Mouse (Mus musculus): ENCODE results near the gene Gm42742.

The Gm42742 gene

GRCm38 (mm10) chr7:127020901-127021562 lies at the start of gene Gm42742, which contains the start of gene Prrt2:
TSS of gene Gm42742 (minus strand) at chr7:127021097.
TSS of gene Prrt2 (minus strand) at chr7:127021211.
- peak; percentile 67 to 70 for DNase-seq (ENCODE audit: low spot score in 2 of 2)

GRCm38 (mm10) chr7:127066317-127066716 lies 45.4 kb upstream of the Gm42742 start:
- no peak for DNase-seq (ENCODE audit: low spot score in 2 of 2)

GRCm38 (mm10) chr7:127065538-127065937 lies 44.6 kb upstream of the Gm42742 start:
- no peak for DNase-seq (ENCODE audit: low spot score in 2 of 2)

- DNase-seq (ENCODE audit: low spot score in 2 of 2): no peak
Observed at GRCm38 (mm10) chr7:127055026-127055585, 34.2 kb upstream of the Gm42742 start.

- peak; percentile 74 to 84 for DNase-seq (ENCODE audit: low spot score in 2 of 2)
Observed at GRCm38 (mm10) chr7:127041851-127042672, 21.2 kb upstream of the Gm42742 start, which contains the start of gene Kif22. TSS of gene Kif22 (minus strand) at chr7:127042471.

- DNase-seq (ENCODE audit: low spot score in 2 of 2): no peak
Observed at GRCm38 (mm10) chr7:127031244-127031643, 10.3 kb upstream of the Gm42742 start.

- DNase-seq (ENCODE audit: low spot score in 2 of 2): no peak
Observed at GRCm38 (mm10) chr7:127030172-127030571, 9.3 kb upstream of the Gm42742 start.

- no peak for DNase-seq (ENCODE audit: low spot score in 2 of 2)
Observed at GRCm38 (mm10) chr7:127027885-127028284, 7.0 kb upstream of the Gm42742 start.

- DNase-seq (ENCODE audit: low spot score in 2 of 2): peak; percentile 99
Observed at GRCm38 (mm10) chr7:127026984-127027726, 6.3 kb upstream of the Gm42742 start, which contains the start of gene Maz. TSS of gene Maz (minus strand) at chr7:127027037.

- DNase-seq (ENCODE audit: low spot score in 2 of 2): no peak
Observed at GRCm38 (mm10) chr7:127026616-127026983, 5.7 kb upstream of the Gm42742 start.

- peak; percentile 72 to 76 for DNase-seq (ENCODE audit: low spot score in 2 of 2)
Observed at GRCm38 (mm10) chr7:127026161-127026600, 5.3 kb upstream of the Gm42742 start.

GRCm38 (mm10) chr7:127025556-127026160 lies 4.8 kb upstream of the Gm42742 start:
- peak; percentile 35 to 54 for DNase-seq (ENCODE audit: low spot score in 2 of 2)

- DNase-seq (ENCODE audit: low spot score in 2 of 2): peak; percentile 79 to 82
Observed at GRCm38 (mm10) chr7:127024755-127025555, 4.1 kb upstream of the Gm42742 start.

GRCm38 (mm10) chr7:127023896-127024690 lies 3.2 kb upstream of the Gm42742 start:
- DNase-seq (ENCODE audit: low spot score in 2 of 2): peak in 1 of 2 experiments; percentile 20

- peak; percentile 30 to 44 for DNase-seq (ENCODE audit: low spot score in 2 of 2)
Observed at GRCm38 (mm10) chr7:127023272-127023691, 2.4 kb upstream of the Gm42742 start.

- peak in 1 of 2 experiments; percentile 16 for DNase-seq (ENCODE audit: low spot score in 2 of 2)
Observed at GRCm38 (mm10) chr7:127022528-127023271, 1.8 kb upstream of the Gm42742 start.

GRCm38 (mm10) chr7:127021563-127022527 lies 948 bp upstream of the Gm42742 start:
- no peak for DNase-seq (ENCODE audit: low spot score in 2 of 2)

All from frontal cortex, postnatal 10 days (tissue).